Mouse (Mus musculus) left cerebral cortex, postnatal 25 days (tissue): ENCODE data around the gene Sprr3. TPM values are rescaled to one million over a fixed set of nuclear protein-coding genes. Genes with fewer than 3 reads are reported as not detected.
"Not testable (repeated sequence)": the region's sequence is repeated elsewhere in the genome, so short reads cannot be mapped to it uniquely, and the experiment has no call there.

Experiments
- DNase-seq, 2 experiments: peaks; one replicate each; pipeline ENCODE4 v3.0.0; 2022; ENCODE audit warnings: low spot score in 2 of 2, mixed read lengths in 1 of 2
- intact Hi-C: fragments of 180-260 bp; cut with DNase I; formaldehyde crosslinking; loops from one replicate; pipeline ENCODE4 v1.15.1; 2025
- total RNA-seq, 2 experiments: library from RNA; stranded (reverse); gene quantifications; 2 replicates each; pipeline ENCODE4 v1.2.3; 2021

Gene Sprr3
- total RNA-seq: not detected

DNA sequence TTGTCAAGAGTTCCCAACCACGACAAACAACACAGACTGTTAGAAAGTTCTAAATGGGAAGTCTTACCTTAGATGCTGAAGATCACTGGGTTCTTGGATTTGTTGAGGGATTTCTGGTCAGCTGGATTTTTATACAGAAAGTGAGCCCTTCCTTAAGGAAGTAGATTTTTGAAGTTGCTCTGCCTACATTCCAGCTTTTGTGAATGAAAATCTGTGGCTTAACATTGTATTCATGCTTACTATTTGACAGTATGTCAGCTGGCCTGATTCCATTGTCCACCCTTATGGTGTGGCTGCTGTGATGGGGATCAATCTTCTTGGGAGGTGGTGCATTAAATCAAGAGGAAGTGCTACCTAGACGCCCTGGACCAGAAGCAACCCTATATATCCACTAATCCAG is at the start of gene Sprr3:
Sprr3 (minus strand) TSS at position 101 of the 400 bp plus-strand sequence.
- intact Hi-C loops: no loop called here
- DNase-seq: no peak

DNA sequence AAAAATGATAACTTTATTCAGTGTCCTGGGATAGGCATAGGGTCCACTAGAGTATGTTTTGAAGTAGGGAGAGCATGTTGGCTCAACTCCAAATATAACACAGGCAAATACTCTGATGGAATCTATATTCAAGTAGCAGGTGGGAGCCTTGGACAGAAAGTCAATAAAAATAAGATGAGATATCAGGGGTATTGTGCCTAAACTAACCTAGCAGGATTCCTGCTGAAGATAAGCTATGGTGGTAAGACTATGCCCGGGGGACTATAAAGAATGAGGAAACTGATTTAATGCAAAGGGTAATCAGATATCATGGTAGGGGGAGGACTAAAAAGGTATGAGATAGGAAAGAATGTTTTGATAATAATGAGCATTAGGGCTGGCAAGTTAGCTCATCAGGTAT is 49.7 kb upstream of the Sprr3 start:
- intact Hi-C loops: no loop called here
- no peak for DNase-seq

DNA sequence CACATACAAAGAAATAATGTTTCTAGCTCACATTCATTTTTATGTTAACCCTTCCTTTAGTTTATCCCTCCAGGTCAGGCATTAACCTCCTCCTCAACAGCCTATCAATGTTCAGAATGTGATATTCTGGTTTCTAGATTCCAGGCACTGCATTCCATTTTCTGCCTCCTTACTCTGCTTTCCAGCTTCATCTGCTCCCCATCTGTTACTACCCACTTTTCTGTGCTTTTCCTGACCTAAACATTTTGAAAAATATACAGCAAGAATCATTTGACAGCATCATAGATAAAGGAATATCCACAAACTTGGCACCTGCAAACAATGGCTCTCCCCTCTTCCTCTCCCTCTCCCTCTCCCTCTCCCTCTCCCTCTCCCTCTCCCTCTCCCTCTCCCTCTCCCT is 45.0 kb upstream of the Sprr3 start:
- intact Hi-C loops: no loop called here
- DNase-seq: peak in 1 of 2 experiments; percentile 50

DNA sequence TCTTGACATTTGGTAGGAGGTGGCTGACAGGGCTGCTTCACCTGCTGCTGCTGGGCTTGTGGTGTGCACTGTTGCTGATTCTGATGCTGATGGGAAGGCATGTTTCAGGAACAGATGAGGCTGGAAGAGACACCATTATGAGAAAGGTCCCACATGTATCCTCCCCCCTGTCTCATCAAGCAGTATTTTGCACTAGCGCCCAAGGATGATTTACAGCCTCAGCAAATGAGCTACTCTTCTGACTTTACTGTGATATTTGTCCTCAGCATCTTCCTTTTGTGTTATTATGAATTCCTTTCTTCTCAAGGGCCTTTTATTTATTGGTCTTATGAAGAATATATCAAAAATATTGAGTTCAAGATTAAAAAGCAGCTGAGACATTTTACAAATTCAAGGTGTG is 41.9 kb upstream of the Sprr3 start, which contains the start of gene Sprr4:
Sprr4 (minus strand) TSS at position 101 of the 400 bp plus-strand sequence.
- DNase-seq: no peak
- intact Hi-C loops: no loop called here

DNA sequence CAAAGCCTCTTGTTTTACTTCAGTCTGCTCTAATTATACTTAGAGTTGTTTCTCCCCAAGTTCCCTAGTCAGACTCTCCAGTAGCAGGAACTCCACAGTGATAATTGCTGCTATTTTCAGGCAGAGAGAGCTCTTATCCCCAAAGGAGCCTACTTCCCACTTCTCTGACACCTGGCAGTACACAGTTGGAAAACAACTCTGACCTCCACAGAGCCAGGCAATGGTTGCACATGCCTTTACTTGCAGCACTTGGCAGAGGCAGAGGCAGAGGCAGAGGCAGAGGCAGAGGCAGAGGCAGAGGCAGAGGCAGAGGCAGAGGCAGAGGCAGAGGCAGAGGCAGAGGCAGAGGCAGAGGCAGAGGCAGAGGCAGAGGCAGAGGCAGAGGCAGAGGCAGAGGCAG is 31.7 kb upstream of the Sprr3 start:
- DNase-seq, intact Hi-C loops: not testable (repeated sequence)

DNA sequence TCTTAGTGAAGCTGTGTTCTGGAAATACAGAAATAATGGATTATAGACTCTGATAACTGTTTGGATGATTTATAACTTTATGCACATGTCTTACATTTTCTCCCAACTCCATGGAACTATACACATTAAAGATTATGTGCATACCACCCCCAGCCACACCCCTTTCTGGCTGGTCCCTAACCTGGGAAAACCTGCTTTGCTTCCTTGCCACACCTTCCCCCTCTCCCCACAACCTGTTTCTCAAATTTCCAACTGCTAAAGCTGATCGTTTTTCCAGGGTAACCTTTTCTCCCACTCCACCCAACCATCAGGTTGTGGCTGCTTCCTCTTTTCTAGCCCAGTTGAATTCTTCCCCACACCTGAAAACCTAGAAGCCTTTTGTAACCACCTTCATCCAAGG is 27.8 kb upstream of the Sprr3 start:
- intact Hi-C loops: no loop called here
- DNase-seq: no peak

DNA sequence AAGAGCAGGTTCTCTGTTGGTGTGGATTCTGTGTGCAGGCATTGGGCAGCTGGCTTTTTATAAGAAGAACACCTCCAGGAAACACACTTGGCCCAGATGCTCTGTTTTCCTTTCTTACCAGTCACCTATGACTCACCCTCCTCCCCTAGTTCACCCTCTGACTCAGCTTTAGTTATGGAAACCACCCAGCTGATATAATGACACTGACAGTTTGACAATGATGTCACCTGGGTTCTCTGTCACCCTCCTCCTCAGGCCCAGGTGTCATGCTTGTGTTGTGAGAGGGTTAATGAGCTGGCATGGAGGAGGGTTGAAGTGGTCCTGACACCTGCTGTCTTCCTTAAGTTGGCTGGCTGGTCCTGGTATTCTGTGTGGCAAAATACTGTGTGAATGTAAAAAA is 27.3 kb upstream of the Sprr3 start, which contains the start of gene Sprr1a:
Sprr1a (minus strand) TSS at position 33 of the 400 bp plus-strand sequence.
- no peak for DNase-seq
- intact Hi-C loops: no loop called here

DNA sequence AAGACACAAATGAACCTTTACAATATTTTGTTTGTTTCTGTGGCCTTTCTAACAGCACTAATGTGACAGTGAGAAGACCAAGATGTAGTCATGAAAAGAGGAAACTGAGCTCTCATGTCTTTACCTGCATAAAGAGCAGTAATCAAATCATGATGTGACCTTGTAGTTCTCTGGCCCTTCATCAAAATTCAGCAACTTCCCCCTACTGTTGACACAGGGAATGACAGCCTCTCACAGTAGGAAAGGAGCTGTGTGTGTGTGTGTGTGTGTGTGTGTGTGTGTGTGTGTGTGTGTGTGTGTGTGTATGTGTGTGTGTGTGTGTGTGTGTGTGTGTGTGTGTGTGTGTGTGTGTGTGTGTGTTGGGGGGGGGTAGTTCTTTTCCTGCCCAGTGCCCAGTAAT is 22.7 kb upstream of the Sprr3 start:
- intact Hi-C loops, DNase-seq: not testable (repeated sequence)

DNA sequence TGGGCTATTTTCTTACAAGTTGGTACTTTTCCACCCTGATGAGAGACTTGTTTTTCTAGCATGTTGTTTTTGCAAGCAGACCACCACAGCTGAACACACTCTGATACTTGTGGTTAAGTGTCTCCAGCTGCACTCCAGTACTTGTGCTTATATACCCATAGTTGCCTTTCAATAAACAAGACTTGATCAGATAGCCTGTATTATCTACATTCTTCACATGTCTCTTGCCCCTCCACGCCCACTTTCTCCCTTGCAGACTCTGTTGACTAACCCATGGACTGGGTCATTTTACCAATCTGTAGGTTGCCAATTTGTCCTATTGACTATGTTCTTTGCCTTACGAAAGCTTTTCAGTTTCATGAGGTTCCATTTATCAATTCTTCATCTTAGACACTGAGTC is 11.6 kb upstream of the Sprr3 start:
- DNase-seq: no peak
- intact Hi-C loops: no loop called here

DNA sequence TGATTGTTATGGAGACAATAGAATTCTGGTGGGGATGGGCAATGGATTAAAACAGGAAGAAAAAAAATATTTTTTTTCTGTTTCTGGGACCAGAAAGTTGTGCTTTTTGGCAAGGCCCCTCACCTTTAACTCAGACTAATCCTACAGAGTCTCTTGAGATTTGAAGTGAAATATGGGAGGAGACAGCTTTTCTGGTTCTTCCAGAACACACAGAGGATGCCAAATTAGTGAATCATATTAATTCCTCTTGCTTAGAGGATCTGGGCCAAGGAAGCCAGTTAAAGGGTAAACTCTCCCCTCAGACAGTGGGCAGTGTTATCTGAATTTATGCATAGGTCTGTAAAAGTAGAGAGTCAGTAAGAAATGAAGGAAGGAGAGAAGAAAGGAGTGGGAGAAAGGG is 8.9 kb upstream of the Sprr3 start:
- intact Hi-C loops: no loop called here
- no peak for DNase-seq

DNA sequence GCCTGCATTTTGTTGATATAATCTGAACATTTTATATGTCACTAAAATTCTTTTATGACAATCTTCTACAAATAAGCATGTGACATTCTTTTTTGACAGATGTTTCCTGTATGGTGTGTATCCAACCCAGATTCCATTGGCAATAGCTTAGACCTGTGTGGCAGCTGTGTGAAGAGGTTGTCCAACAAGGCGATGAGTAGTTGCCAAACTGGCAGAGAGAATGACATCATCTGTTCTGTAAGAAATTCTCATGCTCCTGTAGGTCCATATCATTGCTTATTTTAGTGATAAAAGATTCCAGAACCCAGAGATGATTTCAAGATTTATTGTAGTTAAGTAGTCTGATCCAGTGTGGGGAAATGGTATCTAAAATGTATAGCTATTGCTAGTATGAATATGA is 8.1 kb upstream of the Sprr3 start:
- intact Hi-C loops: no loop called here

DNA sequence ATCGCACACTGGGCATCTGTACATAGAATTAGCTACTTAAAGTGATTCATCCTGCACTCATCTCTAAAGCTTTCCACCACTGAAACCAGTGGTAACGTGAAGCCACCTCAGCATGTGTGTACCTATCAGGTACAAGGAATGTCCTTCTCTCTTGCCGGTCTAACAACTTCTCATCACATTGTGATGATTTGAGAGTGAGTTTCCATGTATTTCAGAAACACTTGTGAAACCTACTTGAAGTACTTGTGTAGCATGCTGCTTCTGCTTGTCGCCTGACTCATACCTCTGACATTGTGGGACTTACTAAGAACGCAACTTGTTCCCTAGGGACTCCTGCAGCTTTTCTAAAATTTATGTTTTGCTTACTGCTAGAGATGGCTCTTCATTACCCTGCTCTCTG is 3.4 kb downstream of the Sprr3 start:
- no peak for DNase-seq
- intact Hi-C loops: no loop called here

More for the DNA sequence above, 8.1 kb upstream of the Sprr3 start:
- DNase-seq: no peak

DNA sequence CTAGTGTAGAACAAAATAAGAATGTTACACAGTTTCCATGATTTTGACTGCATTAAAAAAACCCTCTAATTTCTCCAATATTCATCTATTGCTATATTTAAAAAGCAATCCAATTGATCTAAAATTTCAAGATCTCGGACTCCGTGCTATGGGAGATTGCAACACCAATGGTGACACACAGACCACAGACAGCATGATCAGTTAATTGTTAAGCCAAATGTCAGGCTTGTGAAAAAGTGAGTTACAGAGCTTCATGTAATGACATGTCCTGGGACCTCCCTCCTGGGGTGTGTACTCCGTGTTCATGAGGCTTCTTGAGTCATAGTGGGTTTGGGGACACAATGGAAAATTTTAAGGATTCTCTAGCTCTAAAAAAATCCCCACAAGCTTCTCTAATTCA is 18.3 kb downstream of the Sprr3 start:
- intact Hi-C loops: no loop called here
- DNase-seq: no peak

DNA sequence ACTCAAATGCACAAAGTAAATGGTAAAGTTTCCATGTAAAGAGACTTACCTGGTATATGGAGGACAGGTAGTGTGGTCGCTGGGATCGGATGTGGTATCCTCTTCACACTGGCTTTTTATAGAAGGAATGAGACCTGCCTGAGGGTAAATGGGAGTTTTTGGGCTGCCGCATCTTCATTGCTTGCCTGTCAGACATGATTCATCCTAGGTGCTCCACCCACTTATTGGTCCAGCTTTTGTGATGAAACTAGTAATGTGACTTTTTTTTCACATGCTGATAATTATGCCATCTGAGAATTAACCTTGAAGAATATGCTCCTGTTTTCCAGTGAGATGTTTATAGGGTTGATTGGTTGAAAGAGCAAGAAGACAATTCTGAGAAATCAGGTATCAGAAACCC is 19.8 kb downstream of the Sprr3 start, which contains the start of gene Sprr1b:
Sprr1b (minus strand) TSS at position 101 of the 400 bp plus-strand sequence.
- DNase-seq: no peak
- intact Hi-C loops: no loop called here

DNA sequence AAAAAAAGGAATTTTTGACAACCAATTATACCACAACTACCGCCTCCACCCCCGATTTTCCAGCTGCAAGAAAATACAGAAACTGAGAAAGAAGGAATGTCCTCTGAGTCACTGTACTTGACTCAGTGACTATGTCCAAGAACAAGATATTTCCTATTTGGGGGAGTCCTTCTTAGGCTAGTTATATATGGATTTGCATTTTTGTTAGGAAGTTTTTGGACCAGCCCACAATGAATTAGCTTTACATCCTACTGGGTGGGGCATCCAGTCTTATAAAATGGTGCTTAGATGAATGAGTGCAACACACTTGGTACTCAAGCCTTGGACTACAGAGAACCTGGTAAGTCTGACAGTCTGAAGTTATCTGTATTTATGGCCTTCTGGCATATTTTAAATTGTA is 26.2 kb downstream of the Sprr3 start, which contains the start of gene Sprr2k:
Sprr2k (plus strand) TSS at position 301 of the 400 bp plus-strand sequence.
- no peak for DNase-seq
- intact Hi-C loops: no loop called here

DNA sequence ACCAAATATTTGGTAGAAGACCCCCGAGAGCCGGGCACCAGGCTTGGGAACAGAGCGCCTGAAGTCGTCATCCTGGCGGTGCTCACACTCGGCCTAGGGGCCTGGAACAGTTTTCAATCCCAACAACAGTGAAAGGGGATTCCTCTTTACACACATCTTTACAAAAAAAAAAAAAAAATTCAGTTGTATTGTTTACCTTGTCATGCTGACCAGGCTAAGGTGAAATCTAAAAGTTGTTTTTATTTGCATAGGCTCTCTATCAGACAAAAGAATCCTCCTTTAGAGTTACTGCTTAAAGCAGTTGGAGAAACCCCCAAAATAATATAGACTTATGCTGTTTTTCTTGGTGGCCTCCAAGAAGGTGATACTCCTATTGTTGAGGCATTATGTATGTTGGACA is 29.2 kb downstream of the Sprr3 start, which contains the start of gene Gm9774:
Gm9774 (minus strand) TSS at position 101 of the 400 bp plus-strand sequence.
- intact Hi-C loops: no loop called here
- no peak for DNase-seq

DNA sequence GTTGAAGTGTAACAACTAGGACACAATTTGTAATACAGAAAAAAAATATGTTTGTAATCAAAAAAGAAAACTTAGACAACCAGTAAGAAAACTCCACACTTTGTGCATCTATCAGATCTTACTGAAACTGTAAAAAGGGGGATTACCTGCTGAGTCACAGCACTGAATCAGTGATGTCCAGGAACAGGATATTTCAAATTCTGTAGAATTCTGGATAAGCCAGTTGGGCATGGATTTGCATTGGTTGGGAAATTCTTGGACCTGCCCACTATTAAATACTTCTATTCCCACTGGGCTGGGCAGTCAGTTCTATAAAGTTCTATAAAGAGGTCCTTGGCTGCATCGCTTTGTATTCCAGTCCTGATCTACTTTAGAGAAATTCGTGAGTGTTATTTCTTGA is 40.7 kb downstream of the Sprr3 start, which contains the start of gene Sprr2j-ps:
Sprr2j-ps (plus strand) TSS at position 301 of the 400 bp plus-strand sequence.
- intact Hi-C loops: no loop called here
- DNase-seq: no peak

DNA sequence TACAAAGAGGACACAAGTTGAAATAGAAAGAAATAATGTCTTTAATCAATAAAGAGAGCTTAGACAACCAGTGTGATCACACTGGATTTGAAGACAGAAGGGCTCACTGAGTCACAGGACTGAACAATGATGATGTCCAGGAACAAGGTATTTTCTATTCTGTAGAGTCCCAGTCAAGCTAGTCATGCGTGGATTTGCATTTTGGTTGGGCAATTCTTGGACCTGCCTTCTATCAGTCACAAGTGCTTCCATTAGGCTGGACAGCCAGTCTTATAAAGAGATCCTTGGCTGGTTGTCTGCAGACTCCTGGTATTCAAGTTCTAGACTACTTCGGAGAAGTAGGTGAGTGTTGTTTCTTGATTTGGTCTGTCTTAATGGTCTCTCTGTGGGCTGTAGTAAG is 50.8 kb downstream of the Sprr3 start, which contains the start of gene Sprr2i:
Sprr2i (plus strand) TSS at position 301 of the 400 bp plus-strand sequence.
- intact Hi-C loops: no loop called here
- no peak for DNase-seq
